Mouse (Mus musculus) MEL (cell line): ENCODE measurements around the gene Car2.
A peak's percentile ranks its signal among the peaks of the same experiment; 100 is the strongest.

Source experiments
- CTCF ChIP-seq, 3 experiments: IDR thresholded peaks in 2 of 3; conservative IDR thresholded peaks in 1 of 3; 2 replicates each; pipeline ENCODE4 v1.5.1; 2011 to 2012; ENCODE audit warnings: low read length in 3 of 3, low read depth in 2 of 3, mild to moderate bottlenecking in 2 of 3, improper control_type of control experiment in 1 of 3, inconsistent platforms in 1 of 3, mixed read lengths in 1 of 3, moderate library complexity in 1 of 3; ENCODE audit not compliant: control insufficient read depth in 1 of 3, insufficient read depth in 1 of 3, poor library complexity in 1 of 3, severe bottlenecking in 1 of 3
- E2F4 ChIP-seq: IDR thresholded peaks from 2 replicates; pipeline ENCODE4 v1.6.1; 2011; ENCODE audit warnings: low read depth, low read length, improper control_type of control experiment, borderline replicate concordance
- EP300 ChIP-seq, 2 experiments: IDR thresholded peaks; 2 replicates each; pipeline ENCODE4 v1.6.1; 2011; ENCODE audit warnings: improper control_type of control experiment in 2 of 2, low read length in 2 of 2, low read depth in 1 of 2, mild to moderate bottlenecking in 1 of 2
- POLR2A ChIP-seq, 2 experiments: IDR thresholded peaks; 2 replicates each; pipeline ENCODE4 v1.6.1; 2011 to 2012; ENCODE audit warnings: low read length in 2 of 2, mild to moderate bottlenecking in 2 of 2, control low read depth in 1 of 2, improper control_type of control experiment in 1 of 2, low read depth in 1 of 2, moderate library complexity in 1 of 2; ENCODE audit not compliant: control insufficient read depth in 1 of 2, insufficient read depth in 1 of 2, poor library complexity in 1 of 2
- USF1 ChIP-seq: IDR thresholded peaks from 2 replicates; pipeline ENCODE4 v1.6.1; 2014; ENCODE audit warnings: low read depth, mild to moderate bottlenecking, inconsistent platforms, low read length, improper control_type of control experiment, moderate library complexity
- ZKSCAN1 ChIP-seq: IDR thresholded peaks from 2 replicates; pipeline ENCODE4 v1.6.1; 2012; ENCODE audit warnings: low read depth, mild to moderate bottlenecking, inconsistent platforms, low read length, improper control_type of control experiment, moderate library complexity

- TF ChIP-seq USF1 = no peak
- TF ChIP-seq CTCF (IDR thresholded peaks at IDR 0.05 in 2 of 3, conservative IDR thresholded peaks at IDR 0.05 in 1 of 3; ENCODE audit: control insufficient read depth in 1 of 3, insufficient read depth in 1 of 3, low read depth in 2 of 3, low read length in 3 of 3, poor library complexity in 1 of 3, severe bottlenecking in 1 of 3) = peak in 1 of 3 experiments; percentile 18; a peak in 2 of 6 replicates
- peak; percentile 84 for TF ChIP-seq ZKSCAN1
- no peak for TF ChIP-seq E2F4
- TF ChIP-seq EP300 (IDR thresholded peaks at IDR 0.05; ENCODE audit: low read depth in 1 of 2, low read length in 2 of 2) = no peak
- no peak for TF ChIP-seq POLR2A (IDR thresholded peaks at IDR 0.05; ENCODE audit: control insufficient read depth in 1 of 2, insufficient read depth in 1 of 2, low read depth in 1 of 2, low read length in 2 of 2, poor library complexity in 1 of 2)
Observed at GRCm38 (mm10) chr3:14887134-14887666, 1.1 kb downstream of the Car2 start.
